Mouse (Mus musculus) neural tube, embryonic 11.5 days (tissue): ENCODE measurements around the gene Camta1. TPM values are rescaled to one million over a fixed set of nuclear protein-coding genes. Genes with fewer than 3 reads are reported as not detected.

Source experiments
- ATAC-seq: fragments of 200-750 bp; cut with Nextera tagmentation; 2 replicates; pipeline ENCODE4 v1.8.0; 2017; ENCODE audit warnings: moderate number of reproducible peaks, mild to moderate bottlenecking, moderate TSS enrichment, moderate library complexity; ENCODE audit not compliant: insufficient read depth, low FRiP score, low TSS enrichment
- DNase-seq: peaks from one replicate; pipeline ENCODE4 v3.0.0-alpha.2; 2015; ENCODE audit warnings: low spot score
- H3K27ac ChIP-seq: fragments of 300-500 bp; sonication (generic); 2 replicates; pipeline ENCODE4 v1.5.1; 2014; ENCODE audit warnings: low read depth, mild to moderate bottlenecking, low read length
- H3K27me3 ChIP-seq: fragments of 300-500 bp; sonication (generic); 2 replicates; pipeline ENCODE4 v1.6.1; 2014; ENCODE audit warnings: mild to moderate bottlenecking, low read length, mixed read lengths; ENCODE audit not compliant: control insufficient read depth, insufficient read depth
- H3K36me3 ChIP-seq: fragments of 300-500 bp; sonication (generic); 2 replicates; pipeline ENCODE4 v1.6.1; 2014; ENCODE audit warnings: mild to moderate bottlenecking, low read length, moderate library complexity, mixed read lengths; ENCODE audit not compliant: control insufficient read depth, insufficient read depth
- H3K4me1 ChIP-seq: fragments of 300-500 bp; sonication (generic); 2 replicates; pipeline ENCODE4 v1.6.1; 2014; ENCODE audit warnings: low read length, mixed read lengths; ENCODE audit not compliant: control insufficient read depth, insufficient read depth
- H3K4me2 ChIP-seq: fragments of 300-500 bp; sonication (generic); 2 replicates; pipeline ENCODE4 v1.6.1; 2014; ENCODE audit warnings: low read depth, mild to moderate bottlenecking, moderate library complexity
- H3K4me3 ChIP-seq: fragments of 300-500 bp; sonication (generic); 2 replicates; pipeline ENCODE4 v1.5.1; 2014; ENCODE audit warnings: low read depth, low read length
- H3K9ac ChIP-seq: fragments of 300-500 bp; sonication (generic); 2 replicates; pipeline ENCODE4 v1.6.1; 2014; ENCODE audit warnings: mild to moderate bottlenecking, low read length
- H3K9me3 ChIP-seq: fragments of 300-500 bp; sonication (generic); 2 replicates; pipeline ENCODE4 v1.6.1; 2016; ENCODE audit warnings: low read length; ENCODE audit not compliant: control insufficient read depth
- WGBS: fragments of 180-500 bp; shearing (Covaris S2); extraction: QIAGEN DNeasy Blood & Tissue Kit; methylation state at CpG from one replicate; pipeline ENCODE4 v1.1.7; 2014; 5-methylcytosine and 5-hydroxymethylcytosine counted together
- polyA plus RNA-seq: library from polyadenylated mRNA; unstranded; fragments of >200 nt; fragmentation: Nextera tagmentation; extraction: Ambion mirVana; gene quantifications from 2 replicates; pipeline ENCODE4 v1.2.1, GENCODE M21; 2014

The Camta1 gene
- polyA plus RNA-seq, 1 experiment from 2014 or later = 131 TPM

DNA sequence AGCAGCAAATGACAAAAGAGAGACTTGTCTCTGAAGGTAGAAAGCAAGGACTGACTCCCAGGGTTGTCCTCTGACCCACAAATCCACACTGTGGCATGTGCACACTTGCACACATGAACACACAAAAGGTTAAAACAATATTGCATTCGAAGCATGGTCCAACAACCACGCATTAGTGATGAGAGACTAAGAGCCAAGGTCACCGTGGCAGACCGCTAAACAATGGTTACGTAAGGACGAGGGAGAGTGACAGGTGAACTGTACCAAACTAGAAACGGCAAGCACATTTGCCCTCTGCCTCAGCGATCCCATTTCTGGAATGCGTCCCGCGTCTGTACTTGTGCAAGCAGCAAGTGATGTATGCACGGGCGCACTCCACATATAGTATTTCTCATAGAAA lies 525.3 kb downstream of the Camta1 start:
- no peak for ATAC-seq
- Histone ChIP-seq H3K9ac (no peak overlapping the region), H3K9me3 (no peaks in the 10 kb centered on the region), H3K4me1 (no peaks in the 10 kb centered on the region), H3K27ac (no peak overlapping the region), H3K36me3 (no peaks in the 10 kb centered on the region), H3K4me2 (no peak overlapping the region), H3K4me3 (no peak overlapping the region), H3K27me3 (no peaks in the 10 kb centered on the region)
- no peak for DNase-seq
- WGBS = 86% methylated on average over 13 of the region's 13 CpGs

DNA sequence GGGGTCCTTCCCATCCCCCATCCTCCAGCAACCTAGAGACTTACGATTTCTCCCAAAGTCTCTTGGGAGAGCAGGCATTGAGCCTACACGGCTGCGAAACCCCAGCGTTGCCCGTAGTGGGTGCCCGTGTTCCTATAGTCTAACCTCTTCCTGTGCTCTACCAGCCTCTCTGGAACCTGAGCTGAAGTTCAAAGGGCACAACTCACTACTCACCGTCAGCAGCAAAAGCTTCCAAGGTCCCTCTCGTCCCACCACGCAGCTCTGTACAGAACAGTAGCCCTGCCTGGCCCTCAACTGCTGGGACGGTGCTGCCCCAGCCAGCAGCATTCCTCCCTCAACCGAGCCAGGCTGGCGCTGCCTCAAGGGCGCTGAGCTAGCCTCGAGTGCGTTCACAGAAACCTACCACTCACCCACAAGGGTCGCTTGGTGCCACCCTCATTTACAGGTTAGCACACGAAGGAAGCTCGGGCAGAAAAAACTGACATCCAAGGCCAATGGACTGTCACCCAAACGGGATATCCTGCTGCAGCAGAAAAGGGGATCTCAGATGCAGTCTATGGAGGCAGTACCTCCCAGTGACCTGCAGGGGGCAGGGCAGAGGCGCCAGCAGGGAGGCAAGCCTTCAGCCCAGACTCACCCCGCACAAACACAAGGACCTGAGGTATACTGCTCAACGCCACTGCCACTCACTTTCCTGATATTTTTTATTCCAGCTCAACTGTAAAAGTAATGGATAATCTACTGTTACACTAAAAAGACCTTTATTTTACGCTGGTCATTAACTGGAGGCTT lies 526.5 kb downstream of the Camta1 start:
- Histone ChIP-seq H3K4me2 (no peak overlapping the region), H3K9me3 (no peaks in the 10 kb centered on the region), H3K4me3 (no peak overlapping the region), H3K9ac (no peak overlapping the region), H3K36me3 (no peaks in the 10 kb centered on the region), H3K27ac (no peak overlapping the region), H3K27me3 (no peaks in the 10 kb centered on the region), H3K4me1 (no peaks in the 10 kb centered on the region)
- 40% methylated on average over 23 of the region's 23 CpGs for WGBS
- ATAC-seq = no peak
- DNase-seq = peak; percentile 73

DNA sequence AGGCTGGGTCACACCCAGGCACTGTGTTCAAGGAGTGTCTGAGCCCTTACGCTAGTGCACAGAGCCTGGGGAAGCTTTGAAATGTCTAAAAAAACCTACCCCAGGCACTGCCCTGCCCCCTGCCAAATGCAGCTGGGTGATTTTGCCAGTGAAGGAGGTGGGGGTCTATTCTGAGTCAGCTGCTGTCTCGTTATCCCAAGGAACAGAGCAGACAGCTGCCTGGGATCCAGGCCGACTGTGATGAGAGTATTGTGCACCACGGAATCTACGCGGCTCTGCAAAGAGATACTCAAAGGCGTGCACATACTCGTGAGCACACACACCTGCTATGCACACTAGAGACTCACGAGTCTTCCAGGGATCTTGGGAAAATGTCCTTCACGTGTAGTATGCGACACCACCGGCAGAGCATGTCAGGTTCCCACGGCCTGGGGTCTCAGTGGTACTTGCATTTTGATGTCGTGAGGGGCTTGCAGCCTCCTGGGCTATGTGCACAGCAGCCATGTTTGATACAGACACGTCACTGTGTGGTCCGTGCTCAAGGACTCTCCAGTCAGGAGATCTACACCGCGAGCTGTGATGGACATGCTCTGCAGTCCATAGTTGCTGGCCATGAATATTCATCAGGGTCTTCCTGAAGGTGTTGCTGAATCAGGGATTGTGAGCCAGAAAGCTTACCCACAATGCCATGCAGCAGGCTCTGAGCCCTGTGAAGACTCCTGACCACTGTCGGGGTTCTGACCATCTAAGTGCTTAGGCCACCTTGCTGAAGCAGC lies 529.4 kb downstream of the Camta1 start:
- no peak overlapping the region for H3K9ac ChIP-seq
- DNase-seq (no peak), ATAC-seq (no peak)
- H3K27me3 ChIP-seq = no peaks in the 10 kb centered on the region
- H3K4me1 ChIP-seq = no peaks in the 10 kb centered on the region
- H3K4me2 ChIP-seq = no peak overlapping the region
- 86% methylated on average over 19 of the region's 19 CpGs for WGBS
- H3K36me3 ChIP-seq = no peaks in the 10 kb centered on the region
- no peak overlapping the region for H3K4me3 ChIP-seq
- no peak overlapping the region for H3K27ac ChIP-seq
- no peaks in the 10 kb centered on the region for H3K9me3 ChIP-seq

DNA sequence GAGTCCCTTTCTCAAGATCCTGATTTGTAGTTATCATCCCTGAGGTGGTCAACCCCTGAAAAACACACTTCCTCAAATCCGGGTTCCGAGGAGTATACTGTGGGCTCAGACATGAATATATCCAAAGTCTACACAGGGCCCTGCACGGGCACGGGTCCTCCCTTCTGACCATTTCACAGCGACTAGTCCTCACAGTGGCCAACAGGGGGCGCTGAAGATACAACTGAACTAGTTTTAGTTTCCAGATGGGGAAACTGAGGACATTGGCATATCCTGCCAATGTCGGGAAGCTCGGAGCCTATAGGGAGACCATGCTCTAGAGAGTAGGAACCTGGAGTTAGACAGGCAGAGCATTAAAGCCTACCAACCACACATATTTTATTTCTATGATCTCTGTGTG lies 530.7 kb downstream of the Camta1 start:
- no peak overlapping the region for H3K4me3 ChIP-seq
- H3K27ac ChIP-seq = no peak overlapping the region
- no peaks in the 10 kb centered on the region for H3K9me3 ChIP-seq
- WGBS = 68% methylated on average over 8 of the region's 8 CpGs
- DNase-seq = no peak
- H3K27me3 ChIP-seq = no peaks in the 10 kb centered on the region
- H3K4me1 ChIP-seq = no peaks in the 10 kb centered on the region
- no peak for ATAC-seq
- H3K36me3 ChIP-seq = no peaks in the 10 kb centered on the region
- no peak overlapping the region for H3K4me2 ChIP-seq
- H3K9ac ChIP-seq = no peak overlapping the region

DNA sequence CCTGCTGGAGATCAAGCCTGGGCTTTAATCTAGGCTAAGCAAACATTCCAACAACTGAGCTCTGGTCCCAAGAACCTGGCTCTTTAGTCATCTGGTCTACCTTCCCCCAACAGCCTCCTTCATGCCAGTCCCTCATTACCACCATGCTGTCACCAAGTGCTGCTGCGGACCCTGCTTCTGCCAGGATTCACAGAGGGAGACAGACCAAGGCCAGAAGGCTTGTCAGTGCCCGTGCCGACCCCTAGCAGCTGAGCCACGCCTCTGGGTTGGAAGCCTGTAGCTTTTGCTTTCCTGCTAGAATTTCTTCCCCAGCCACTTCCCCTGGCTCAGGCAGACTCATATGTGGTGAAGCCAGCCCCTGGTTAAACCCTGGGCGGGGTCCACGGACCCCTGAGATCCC lies 533.6 kb downstream of the Camta1 start:
- no peak for DNase-seq
- Histone ChIP-seq H3K4me2 (no peak overlapping the region), H3K27ac (no peak overlapping the region), H3K27me3 (no peaks in the 10 kb centered on the region), H3K9me3 (no peaks in the 10 kb centered on the region), H3K4me3 (no peak overlapping the region), H3K9ac (no peak overlapping the region), H3K4me1 (no peaks in the 10 kb centered on the region), H3K36me3 (no peaks in the 10 kb centered on the region)
- ATAC-seq = no peak
- WGBS = 68% methylated on average over 6 of the region's 6 CpGs

DNA sequence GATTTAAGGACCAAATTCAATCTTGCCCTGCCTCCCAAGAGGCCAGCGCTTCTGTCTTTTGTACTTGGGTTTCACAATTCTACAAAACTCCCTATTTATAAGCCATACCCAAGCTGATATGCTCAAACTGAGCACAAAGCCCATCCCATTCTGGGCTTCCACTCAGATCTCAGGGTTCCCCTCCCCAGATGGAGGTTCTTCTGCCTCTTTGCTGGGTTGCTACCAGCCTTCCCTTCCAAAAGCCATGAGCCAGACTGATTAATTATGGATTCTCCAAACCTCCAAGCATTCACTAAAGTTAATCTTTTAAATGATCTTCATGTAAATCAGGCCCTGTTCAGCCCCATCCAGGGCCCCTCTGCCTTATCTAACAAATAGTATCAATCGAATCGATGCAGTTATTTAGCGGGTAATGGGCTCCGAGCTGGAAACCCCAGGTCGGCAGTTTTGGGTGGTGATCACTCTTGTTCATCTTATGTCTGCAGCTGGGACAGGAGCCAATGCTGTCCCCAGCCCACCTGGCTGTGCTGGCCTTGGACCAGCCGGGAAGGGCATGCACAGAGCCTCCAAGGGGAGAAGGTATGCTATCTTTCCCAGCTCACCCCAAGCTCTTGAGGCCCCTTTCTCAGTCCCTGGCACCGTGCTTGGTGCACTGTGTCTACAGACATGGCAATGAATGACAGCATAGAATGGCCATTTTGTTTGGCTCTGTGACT lies 534.5 kb downstream of the Camta1 start:
- no peaks in the 10 kb centered on the region for H3K9me3 ChIP-seq
- no peaks in the 10 kb centered on the region for H3K4me1 ChIP-seq
- H3K27ac ChIP-seq = no peak overlapping the region
- no peak overlapping the region for H3K4me2 ChIP-seq
- no peaks in the 10 kb centered on the region for H3K36me3 ChIP-seq
- no peaks in the 10 kb centered on the region for H3K27me3 ChIP-seq
- WGBS = 96% methylated on average over 8 of the region's 8 CpGs
- DNase-seq = no peak
- ATAC-seq = no peak
- no peak overlapping the region for H3K9ac ChIP-seq
- no peak overlapping the region for H3K4me3 ChIP-seq

DNA sequence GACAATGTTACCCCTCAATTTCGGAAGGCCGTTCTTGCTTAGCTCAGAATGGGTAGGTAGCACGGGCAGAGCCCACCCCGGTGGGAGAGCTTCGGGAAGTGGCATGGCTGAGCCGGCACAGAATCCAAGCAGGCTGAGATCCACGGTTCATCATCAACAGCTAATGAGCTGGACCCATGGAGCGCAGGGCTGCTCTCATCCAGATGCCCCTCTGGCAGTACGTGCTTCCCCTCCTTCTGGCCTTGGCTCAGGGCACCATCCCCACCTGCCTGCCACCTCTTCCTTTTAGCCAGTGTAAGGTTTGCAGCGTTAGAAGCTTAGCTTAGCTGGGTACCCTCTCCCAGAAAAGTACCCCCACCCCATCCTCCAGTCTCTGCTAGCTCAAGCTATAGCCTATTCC lies 545.2 kb downstream of the Camta1 start:
- WGBS = 89% methylated on average over 10 of the region's 10 CpGs
- no peak overlapping the region for H3K27ac ChIP-seq
- H3K9ac ChIP-seq = no peak overlapping the region
- H3K27me3 ChIP-seq = no peaks in the 10 kb centered on the region
- no peak overlapping the region for H3K4me3 ChIP-seq
- no peak for ATAC-seq
- DNase-seq = no peak
- no peaks in the 10 kb centered on the region for H3K4me1 ChIP-seq
- no peaks in the 10 kb centered on the region for H3K36me3 ChIP-seq
- H3K4me2 ChIP-seq = no peak overlapping the region
- H3K9me3 ChIP-seq = no peaks in the 10 kb centered on the region

DNA sequence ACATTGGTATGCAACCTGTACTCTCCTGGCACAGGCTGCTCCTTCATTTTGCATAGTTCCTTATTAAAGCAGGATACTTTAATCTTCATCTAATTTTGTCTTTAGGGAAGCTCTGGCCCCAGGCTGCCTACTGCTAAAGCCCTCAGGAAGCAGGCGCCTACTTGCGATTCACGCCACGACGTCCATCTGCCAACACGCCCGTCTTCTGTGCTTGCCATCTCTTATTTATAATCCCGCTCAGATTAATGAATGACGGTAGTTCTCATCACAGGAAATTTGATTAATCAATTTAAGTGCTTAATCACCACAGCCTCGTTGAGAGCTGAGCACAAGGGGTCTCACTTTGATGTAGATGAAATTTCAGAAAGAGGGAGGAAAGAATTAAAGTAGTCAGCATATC lies 546.0 kb downstream of the Camta1 start:
- WGBS = 81% methylated on average over 10 of the region's 10 CpGs
- no peak overlapping the region for H3K27ac ChIP-seq

More for the DNA sequence above, 546.0 kb downstream of the Camta1 start:
- Histone ChIP-seq H3K4me2 (no peak overlapping the region), H3K27me3 (no peaks in the 10 kb centered on the region), H3K4me3 (no peak overlapping the region), H3K4me1 (peaks cover 2% of the 10 kb centered on the region; the same call in 1 of the 2 replicates), H3K9ac (no peak overlapping the region), H3K9me3 (no peaks in the 10 kb centered on the region), H3K36me3 (no peaks in the 10 kb centered on the region)
- DNase-seq (no peak), ATAC-seq (no peak)
